Mouse (Mus musculus) heart, adult 2 months (tissue): Measurements from ENCODE around the gene Prkar2b.

Source experiments
- CTCF ChIP-seq: fragments of 200-600 bp; IDR thresholded peaks from 2 replicates; pipeline ENCODE4 v1.8.1; 2022; ENCODE audit warnings: antibody characterized with exemption, mild to moderate bottlenecking, moderate library complexity
- POLR2A ChIP-seq: fragments of 200-500 bp; IDR thresholded peaks from 2 replicates; pipeline ENCODE4 v1.6.1; 2011; ENCODE audit warnings: mild to moderate bottlenecking, low read depth, low read length, control low read depth; ENCODE audit not compliant: insufficient read depth

- no peak for TF ChIP-seq POLR2A
- TF ChIP-seq CTCF = no peak
Measured at GRCm38 (mm10) chr12:32015268-32015769, 45.8 kb downstream of the Prkar2b start.
